Mouse (Mus musculus) lung, postnatal 10 days (tissue): ENCODE measurements around the gene Lhx9.

Source experiments
- DNase-seq: peaks from one replicate; pipeline ENCODE4 v3.0.0; 2021

Gene Lhx9

GRCm38 (mm10) chr1:138848511-138849109 lies at the start of gene Lhx9:
Gene Lhx9, minus strand, starts transcription at chr1:138848577.
- DNase-seq, result no peak

GRCm38 (mm10) chr1:138896088-138896487 lies 47.7 kb upstream of the Lhx9 start:
- DNase-seq, result no peak

DNA sequence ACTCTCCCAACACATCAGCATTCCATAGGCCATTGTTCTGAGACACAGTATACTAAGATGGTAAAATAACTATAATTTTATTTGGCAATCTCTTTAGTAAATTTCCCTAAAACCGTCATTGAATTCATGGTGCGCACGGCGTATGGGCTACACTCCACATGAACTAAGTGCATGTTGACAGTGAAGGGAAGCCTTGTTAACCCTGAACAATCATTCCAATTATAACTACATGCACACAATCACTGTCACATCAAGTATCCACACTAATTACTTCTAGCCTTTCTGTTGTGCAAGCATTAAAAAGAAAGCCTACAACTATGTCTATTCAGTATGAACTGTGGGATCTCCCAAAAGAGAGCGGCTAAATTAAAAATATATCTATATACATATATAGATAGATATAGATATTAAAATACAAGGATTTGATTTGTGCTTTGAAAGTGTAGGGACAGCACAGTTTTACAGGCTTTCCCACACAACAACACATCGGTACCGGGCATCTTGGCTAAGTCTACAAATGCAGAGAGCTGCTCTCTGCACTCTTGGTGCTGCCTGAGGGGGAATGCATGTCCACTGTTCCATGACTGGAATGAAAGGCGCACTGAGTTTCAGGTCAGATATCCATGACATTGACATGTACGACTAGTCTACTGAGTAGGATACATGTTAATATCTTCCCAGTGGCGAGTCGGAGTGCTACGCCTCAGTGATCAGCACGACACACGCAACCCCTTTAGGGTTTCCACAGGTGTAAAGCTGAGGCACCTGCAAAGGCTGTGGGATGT lies 29.3 kb upstream of the Lhx9 start:
- no peak for DNase-seq

DNA sequence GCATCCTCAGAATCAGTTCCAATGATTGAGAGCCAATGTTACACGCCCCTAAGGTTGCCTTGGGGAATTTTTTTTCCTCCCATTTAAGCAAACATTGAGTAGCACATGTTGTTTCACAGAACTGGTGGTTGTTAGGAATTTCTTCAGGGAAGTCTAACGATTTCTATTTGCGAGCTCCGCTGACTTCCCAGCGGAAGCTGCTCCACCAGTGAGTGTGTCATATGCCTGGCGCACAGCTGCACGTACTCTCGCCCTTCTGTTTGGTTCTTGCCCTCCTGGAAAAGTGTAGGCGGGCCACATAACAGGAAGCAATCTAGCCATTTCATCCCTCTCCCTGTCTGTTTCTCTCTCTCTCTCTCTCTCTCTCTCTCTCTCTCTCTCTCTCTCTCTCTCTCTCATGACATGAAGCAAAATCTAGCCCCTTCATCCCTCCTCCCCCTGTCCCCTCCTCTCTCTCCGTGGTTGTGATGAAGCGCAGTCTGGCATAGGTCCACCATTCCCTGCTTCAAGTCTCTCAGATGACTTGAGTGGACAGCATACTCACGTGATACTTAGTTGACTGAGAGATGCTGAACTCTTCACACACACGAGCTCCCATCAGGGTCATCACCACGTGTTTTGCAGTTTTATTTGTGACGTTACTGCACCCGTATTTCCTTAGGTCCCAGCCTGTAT lies 28.1 kb upstream of the Lhx9 start:
- peak; percentile 5 for DNase-seq

- peak; percentile 78 for DNase-seq
Measured at GRCm38 (mm10) chr1:138856101-138856950, 7.9 kb upstream of the Lhx9 start, which contains the start of gene 2310009B15Rik. Gene 2310009B15Rik, minus strand, starts transcription at chr1:138856852.

DNA sequence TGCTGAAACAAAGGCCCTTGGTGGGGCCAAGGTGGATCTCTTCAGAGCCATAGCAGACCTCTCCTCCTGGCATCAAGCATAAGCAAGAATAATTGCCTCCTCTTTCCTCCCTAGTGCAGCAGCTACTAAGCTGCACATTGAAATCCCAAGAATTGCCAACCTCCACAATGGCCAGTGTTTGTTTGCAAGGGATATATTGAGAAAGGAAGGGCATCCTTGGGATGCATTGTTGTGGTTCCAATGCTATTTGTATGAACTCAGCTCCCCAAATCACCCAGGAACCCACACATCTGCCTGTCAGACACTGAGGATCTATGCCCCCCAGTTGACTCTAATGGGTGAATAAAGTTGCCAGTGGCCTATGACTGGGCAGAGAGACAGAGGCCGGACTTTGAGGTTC lies 2.4 kb upstream of the Lhx9 start:
- DNase-seq, result no peak

DNA sequence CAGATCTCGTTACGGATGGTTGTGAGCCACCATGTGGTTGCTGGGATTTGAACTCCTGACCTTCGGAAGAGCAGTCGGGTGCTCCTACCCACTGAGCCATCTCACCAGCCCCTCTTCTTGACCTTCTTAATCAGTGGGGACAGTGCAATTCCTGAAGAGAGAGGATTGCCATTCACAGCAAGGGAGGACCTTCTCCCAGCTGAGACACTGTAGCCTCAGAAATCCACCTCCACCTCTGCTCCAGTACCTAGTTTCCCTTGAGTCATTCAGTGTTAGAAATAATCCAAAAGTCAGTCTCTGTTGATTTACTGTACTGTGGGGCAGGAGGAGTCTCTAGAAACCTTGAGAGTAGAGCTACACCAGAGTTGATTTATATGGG lies 1.8 kb upstream of the Lhx9 start:
- no peak for DNase-seq

DNA sequence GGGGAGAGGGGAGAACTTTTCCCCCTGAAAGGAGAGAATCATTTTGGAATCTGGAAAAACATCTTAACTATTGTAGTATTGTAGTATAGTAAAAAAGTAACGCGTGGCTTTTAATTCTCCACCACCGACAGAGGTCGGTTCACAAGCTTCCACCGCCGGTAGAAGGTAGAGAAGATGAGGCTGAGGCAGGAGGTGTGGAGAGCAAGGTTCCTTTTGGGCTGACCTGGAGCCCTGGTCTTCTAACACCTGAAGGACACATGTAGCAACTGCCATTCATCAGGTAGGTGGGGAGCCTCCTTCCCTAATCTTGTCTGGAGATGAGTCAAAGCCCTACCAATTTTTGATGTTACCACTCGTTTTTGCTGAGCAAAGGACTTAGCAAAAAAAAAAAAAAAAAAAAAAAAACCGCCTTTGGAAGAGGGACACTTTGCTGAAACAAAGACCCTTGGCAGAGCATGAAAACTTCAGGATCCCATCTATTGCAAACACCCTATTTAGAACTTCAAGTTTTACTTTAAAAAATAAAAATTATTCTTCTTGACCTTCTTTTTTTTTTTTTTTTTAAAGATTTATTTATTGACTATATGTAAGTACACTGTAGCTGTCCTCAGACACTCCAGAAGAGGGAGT lies 1.3 kb upstream of the Lhx9 start:
- no peak for DNase-seq

DNA sequence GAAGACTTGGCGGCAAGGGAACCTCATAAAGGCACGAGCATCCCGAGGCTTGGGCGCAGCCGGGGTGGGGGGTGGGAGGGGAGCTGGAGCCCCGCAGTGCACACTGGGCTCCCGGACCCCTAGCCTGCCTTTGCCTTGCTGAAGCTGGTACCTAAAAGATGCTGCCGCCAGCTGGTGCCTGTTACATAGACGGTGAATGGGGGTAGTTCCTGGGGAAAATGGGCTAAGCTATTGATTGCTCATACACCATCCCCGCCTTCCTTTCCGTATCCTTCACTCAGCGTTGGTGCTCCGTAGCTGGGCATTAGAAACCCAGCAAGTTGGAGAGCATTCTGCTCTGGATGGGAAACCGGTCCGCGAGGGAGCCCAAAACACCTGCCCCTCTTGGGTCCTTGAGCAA lies 351 bp downstream of the Lhx9 start:
- DNase-seq, result no peak

DNA sequence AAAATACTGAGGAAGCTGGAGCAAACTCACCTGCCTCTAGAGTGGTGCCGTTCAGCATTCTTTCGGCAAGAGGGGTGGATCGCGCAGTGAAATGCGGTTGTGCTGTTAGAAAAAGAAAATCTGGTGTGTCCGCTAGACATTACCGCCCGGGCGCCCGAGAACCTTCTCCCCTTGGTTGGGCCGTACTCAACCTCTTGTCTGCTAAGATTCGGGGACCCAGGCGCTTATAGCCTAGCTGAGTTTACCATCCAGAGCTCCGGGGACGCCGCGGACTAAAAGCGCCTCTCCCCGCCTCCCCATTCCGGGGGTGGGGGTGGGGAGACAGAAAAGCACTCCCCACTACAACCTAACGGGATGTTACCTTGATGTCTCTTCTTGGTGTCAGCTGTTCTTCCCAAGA lies 1.2 kb downstream of the Lhx9 start:
- no peak for DNase-seq

- no peak for DNase-seq
Measured at GRCm38 (mm10) chr1:138846581-138846980, 1.8 kb downstream of the Lhx9 start.

DNA sequence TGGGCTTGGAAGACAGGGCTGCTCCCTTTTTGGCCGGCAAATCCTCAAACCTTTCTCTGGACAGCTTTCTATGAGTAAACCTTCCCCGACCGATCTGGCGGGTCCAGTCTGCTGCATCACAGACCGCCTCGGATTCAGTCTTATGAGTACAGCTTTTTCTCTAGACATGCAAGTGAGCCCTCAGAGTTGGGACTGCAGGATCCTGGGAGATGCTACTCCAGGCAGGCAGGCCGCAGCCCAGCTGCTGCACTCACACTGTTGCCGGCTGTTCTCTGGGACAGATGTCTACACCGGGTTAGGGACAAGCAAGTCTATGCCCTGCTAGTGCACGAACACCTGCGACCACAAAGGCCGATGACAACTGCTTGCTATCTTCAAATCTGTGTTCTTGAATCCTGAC lies 2.2 kb downstream of the Lhx9 start:
- no peak for DNase-seq

GRCm38 (mm10) chr1:138845481-138845880 lies 2.9 kb downstream of the Lhx9 start:
- no peak for DNase-seq

- no peak for DNase-seq
Measured at GRCm38 (mm10) chr1:138844166-138844565, 4.2 kb downstream of the Lhx9 start.

GRCm38 (mm10) chr1:138843361-138844091 lies 4.9 kb downstream of the Lhx9 start:
- DNase-seq, result no peak

DNA sequence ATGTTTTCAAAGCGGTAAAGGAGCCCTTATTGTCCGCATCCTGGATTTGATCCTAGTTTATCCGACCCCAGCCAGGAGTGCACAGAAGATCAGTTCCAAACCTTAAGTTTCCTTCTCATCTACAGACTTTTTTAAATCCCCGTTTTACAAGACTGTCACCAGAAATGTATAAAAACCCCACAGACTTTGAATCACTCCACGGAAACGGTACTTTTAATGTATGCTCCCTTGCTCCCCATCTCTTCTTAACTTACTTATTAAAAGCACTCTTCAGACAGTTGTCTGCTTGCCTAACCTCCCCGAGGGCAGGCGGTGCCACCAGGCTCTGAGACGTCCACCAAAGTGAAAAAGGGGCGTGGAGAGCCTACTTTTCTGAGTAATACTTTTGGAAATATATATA lies 5.6 kb downstream of the Lhx9 start:
- no peak for DNase-seq

GRCm38 (mm10) chr1:138842315-138842714 lies 6.1 kb downstream of the Lhx9 start:
- no peak for DNase-seq

DNA sequence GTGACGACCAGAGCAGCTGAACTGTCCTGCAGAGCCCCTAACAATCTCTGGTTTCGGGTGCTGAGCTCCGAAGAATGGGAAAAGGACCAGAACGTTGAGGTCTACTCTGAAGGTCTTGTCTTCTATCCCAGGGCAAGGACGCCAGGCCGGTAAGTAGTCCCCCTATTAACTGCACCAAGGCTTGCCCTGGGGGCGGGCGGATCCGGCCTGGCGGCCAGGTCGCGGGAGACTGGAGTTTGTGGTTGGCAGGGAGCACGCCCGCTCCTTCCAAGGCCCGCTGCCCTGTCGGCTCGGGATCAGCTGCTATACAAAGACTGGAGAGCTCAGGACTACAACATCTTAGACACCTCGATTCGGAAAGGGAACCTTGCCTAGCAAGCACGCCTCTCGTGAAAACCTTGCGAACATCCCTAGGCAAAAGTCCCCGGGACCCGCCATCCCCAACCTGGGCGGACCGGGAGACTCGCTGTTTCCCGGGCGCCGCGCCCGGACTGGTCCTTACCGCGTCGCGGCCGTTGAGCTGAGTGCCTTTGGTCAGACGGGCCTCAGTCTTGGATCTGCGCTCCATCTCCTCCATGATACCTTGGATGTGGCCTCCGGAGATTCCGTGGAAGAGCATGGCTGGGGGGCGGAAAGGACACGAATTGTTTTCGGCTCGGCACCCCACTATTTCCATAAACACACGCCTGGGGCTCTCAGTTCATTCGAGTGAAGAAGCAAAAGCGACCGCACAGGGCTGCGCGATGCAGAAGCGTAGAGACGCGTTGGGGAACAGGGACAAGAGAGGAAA lies 6.9 kb downstream of the Lhx9 start:
- no peak for DNase-seq

DNA sequence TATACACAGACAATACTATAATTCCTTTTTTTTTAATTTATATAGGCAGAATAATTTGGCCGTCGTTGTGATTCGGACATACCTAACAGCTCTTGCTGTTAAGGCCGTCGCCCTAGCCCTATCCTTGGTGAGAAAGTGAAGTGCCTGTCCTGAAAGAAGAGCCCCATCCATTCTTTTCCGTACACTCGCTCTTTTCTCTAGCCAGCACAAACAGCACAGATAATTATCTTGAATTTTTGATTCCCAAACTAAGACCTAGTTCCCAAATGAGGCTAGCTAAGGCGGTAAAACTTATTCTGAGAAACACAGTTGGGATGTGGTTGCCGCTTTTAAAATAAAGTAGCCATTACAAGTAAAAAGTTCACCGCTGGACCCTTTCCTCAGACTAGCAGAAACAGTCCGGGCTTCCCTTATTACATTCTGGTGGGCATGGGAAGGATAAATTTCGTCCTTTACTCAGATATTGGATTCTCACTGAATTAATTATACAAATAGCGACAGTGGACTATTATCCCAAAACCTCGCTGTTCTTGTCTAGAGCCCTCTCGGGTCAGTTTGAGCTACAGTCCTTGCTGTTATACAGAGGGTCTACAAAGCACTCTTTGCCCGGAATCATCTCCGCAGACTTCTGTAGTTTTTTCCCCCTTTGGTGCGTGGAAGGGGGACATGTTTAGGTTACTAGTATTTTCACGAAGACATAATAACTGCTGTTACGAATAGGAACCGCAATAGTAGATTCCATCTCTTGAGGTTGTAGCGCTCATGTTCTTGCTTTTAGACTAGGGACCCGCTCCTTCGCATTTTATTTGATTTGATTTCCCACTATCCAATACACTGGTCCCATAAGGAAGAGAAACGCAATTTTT lies 7.7 kb downstream of the Lhx9 start:
- DNase-seq, result no peak

DNA sequence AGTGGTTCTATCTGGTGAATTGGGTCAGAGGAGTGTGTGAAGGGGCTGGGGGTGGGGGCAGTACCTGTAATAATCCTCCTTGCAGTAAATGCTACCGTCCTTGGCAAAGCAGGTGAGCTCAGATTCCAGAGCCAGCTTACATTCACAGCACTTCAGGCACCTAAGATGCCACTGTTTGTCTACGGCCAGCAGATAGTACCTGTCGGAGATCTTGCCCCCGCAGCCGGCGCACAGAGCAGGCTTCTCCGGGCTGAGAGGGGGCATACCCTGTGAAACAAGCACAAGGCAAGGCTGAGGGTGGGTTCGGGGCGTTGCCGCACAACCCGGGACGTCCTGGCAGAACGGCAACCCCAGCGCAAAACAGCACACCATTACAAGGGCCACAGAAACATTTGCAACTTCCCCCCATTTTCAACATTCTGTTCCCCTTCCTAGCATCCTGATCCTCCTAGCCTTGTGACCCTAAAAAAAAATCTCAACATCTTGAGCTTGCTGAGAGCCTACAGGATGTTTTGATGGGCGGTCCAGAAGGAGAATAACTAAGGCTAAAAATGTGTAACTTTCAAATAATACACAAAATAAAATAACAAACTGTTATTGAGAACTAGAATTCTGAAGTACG lies 8.5 kb downstream of the Lhx9 start:
- no peak for DNase-seq
